Mouse (Mus musculus) right cerebral cortex, postnatal 36 days (tissue): Measurements from ENCODE around the gene Ccnc.

Experiments
- DNase-seq, 2 experiments: peaks; one replicate each; pipeline ENCODE4 v3.0.0; 2022; ENCODE audit warnings: low spot score in 2 of 2, mixed read lengths in 1 of 2

Ccnc gene

GRCm38 (mm10) chr4:21801620-21802019, 74.1 kb downstream of the Ccnc start:
- DNase-seq: no peak

GRCm38 (mm10) chr4:21807204-21807603, 79.7 kb downstream of the Ccnc start:
- DNase-seq: no peak
